ENCODE assay signal across 8 mouse cellular contexts in the genomic region with DNA sequence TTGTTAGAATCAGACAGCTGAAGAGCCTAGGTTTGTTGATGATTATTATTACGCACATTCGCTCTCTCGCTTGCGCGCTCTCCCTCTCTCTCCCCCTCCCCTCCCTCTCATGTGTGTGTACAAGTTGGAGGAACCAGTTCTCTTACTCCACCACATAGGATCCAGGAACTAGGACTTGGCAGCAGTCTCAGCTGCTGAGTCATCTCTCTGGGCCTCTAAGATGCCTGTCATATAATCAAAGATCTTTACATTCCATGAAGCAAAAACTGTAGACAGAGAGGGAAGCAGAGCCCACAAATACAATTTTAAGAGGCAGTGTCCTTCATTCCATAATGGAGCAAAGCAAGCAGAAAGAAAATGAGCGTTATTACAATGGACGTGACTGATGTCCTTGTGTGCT. TPM values are rescaled to one million over a fixed set of nuclear protein-coding genes. Genes with fewer than 3 reads are reported as not detected.
DNase-seq lines count a peak whose midpoint lies in the region; ATAC-seq lines count a peak whose summit lies in the region.

No protein-coding gene starts in this region.

- ATAC-seq in intestine, embryonic 16.5 days = peak; percentile 68
- peak; percentile 67 for ATAC-seq in lung, embryonic 16.5 days (ENCODE audit: low read depth)
- ATAC-seq in CD4-positive, CD25-positive, alpha-beta regulatory T cell, adult 4 months = no peak

- no peaks in the 10 kb centered on the region for H3K27me3 ChIP-seq in intestine, embryonic 16.5 days (replicated peaks; ENCODE audit: control insufficient read depth, insufficient read depth, low read length)
- H3K27me3 ChIP-seq in lung, embryonic 16.5 days (ENCODE audit: control insufficient read depth, insufficient read depth, low read depth, low read length) = no peaks in the 10 kb centered on the region
- H3K27me3 ChIP-seq in hindbrain, embryonic 10.5 days (ENCODE audit: insufficient read depth, poor library complexity, severe bottlenecking) = no peaks in the 10 kb centered on the region

- H3K4me2 ChIP-seq in intestine, embryonic 16.5 days (ENCODE audit: low read depth, low read length) = no peak overlapping the region
- H3K4me2 ChIP-seq in lung, embryonic 16.5 days (ENCODE audit: low read depth, low read length) = no peak overlapping the region

- peak; percentile 28 to 44 for DNase-seq in cerebellum, adult 18-20 months
- no peak for DNase-seq in cerebellum, adult 11-12 months
- DNase-seq in urinary bladder, postnatal 36 days (ENCODE audit: low spot score in 2 of 2) = peak; percentile 22 to 67
- DNase-seq in urinary bladder, postnatal 4 days (ENCODE audit: low spot score in 2 of 2) = no peak
- no peak for DNase-seq in hindbrain, embryonic 10.5 days (ENCODE audit: low spot score)

- H3K36me3 ChIP-seq in intestine, embryonic 16.5 days (ENCODE audit: control insufficient read depth, insufficient read depth, low read length) = 0 out of 2 replicates have a peak, but pooled peaks cover 6% of the 10 kb centered on the region
- peaks cover 7% of the 10 kb centered on the region for H3K36me3 ChIP-seq in lung, embryonic 16.5 days (ENCODE audit: control insufficient read depth, insufficient read depth, low read length)
- H3K36me3 ChIP-seq in hindbrain, embryonic 10.5 days = peaks cover 32% of the 10 kb centered on the region

- H3K9me3 ChIP-seq in intestine, embryonic 16.5 days (ENCODE audit: control insufficient read depth, low read length) = no peaks in the 10 kb centered on the region
- no peaks in the 10 kb centered on the region for H3K9me3 ChIP-seq in lung, embryonic 16.5 days (ENCODE audit: control insufficient read depth, low read length)
- H3K9me3 ChIP-seq in hindbrain, embryonic 10.5 days = no peaks in the 10 kb centered on the region

- H3K9ac ChIP-seq in intestine, embryonic 16.5 days (ENCODE audit: low read depth, low read length) = no peak overlapping the region
- no peak overlapping the region for H3K9ac ChIP-seq in lung, embryonic 16.5 days (ENCODE audit: low read length)

- WGBS in intestine, embryonic 16.5 days = 57% methylated on average over 7 of the region's 7 CpGs
- WGBS in lung, embryonic 16.5 days = 65% methylated on average over 7 of the region's 7 CpGs
- 96% methylated on average over 7 of the region's 7 CpGs for WGBS in hindbrain, embryonic 10.5 days

- no peak overlapping the region for H3K4me3 ChIP-seq in intestine, embryonic 16.5 days (ENCODE audit: low read length)
- no peak overlapping the region for H3K4me3 ChIP-seq in lung, embryonic 16.5 days (ENCODE audit: low read length)
- no peak overlapping the region for H3K4me3 ChIP-seq in hindbrain, embryonic 10.5 days

- H3K4me1 ChIP-seq in intestine, embryonic 16.5 days (ENCODE audit: control insufficient read depth, insufficient read depth, low read length) = peaks cover 33% of the 10 kb centered on the region
- H3K4me1 ChIP-seq in lung, embryonic 16.5 days (replicated peaks; ENCODE audit: control insufficient read depth, insufficient read depth, low read length) = peaks cover 15% of the 10 kb centered on the region
- H3K4me1 ChIP-seq in hindbrain, embryonic 10.5 days (replicated peaks) = no peaks in the 10 kb centered on the region

- H3K27ac ChIP-seq in intestine, embryonic 16.5 days (ENCODE audit: low read length) = peak overlapping the region; percentile 11
- H3K27ac ChIP-seq in lung, embryonic 16.5 days (ENCODE audit: low read length) = no peak overlapping the region
- no peak overlapping the region for H3K27ac ChIP-seq in hindbrain, embryonic 10.5 days

RNA-seq across cellular contexts. Expression of a gene that starts 26.0 kb away (rescaled TPM):
- polyA plus RNA-seq in intestine, embryonic 16.5 days (2015; fragmentation: Nextera tagmentation; extraction: Ambion mirVana) = 17.6 and 22.0 TPM in 2 replicates
- polyA plus RNA-seq in lung, embryonic 16.5 days (2015; fragmentation: Nextera tagmentation; extraction: Ambion mirVana) = 23.2 and 25.4 TPM in 2 replicates
- 10 to 100 TPM; 15.1 to 18.1 TPM for polyA plus RNA-seq in CD4-positive, CD25-positive, alpha-beta regulatory T cell, adult 4 months (2017; shearing (Covaris generic))
- 22.3 and 22.8 TPM in 2 replicates for polyA plus RNA-seq in hindbrain, embryonic 10.5 days (2016; fragmentation: Nextera tagmentation; extraction: Ambion mirVana)

RNA-seq across cellular contexts. Expression of a gene that starts 47.0 kb away (rescaled TPM):
- 150 and 162 TPM in 2 replicates for polyA plus RNA-seq in intestine, embryonic 16.5 days (2015; fragmentation: Nextera tagmentation; extraction: Ambion mirVana)
- polyA plus RNA-seq in lung, embryonic 16.5 days (2015; fragmentation: Nextera tagmentation; extraction: Ambion mirVana) = 64.5 and 69.2 TPM in 2 replicates
- polyA plus RNA-seq in CD4-positive, CD25-positive, alpha-beta regulatory T cell, adult 4 months (2017; shearing (Covaris generic)) = 10 to 100 TPM; 10.6 to 28.4 TPM
- 67.2 and 70.6 TPM in 2 replicates for polyA plus RNA-seq in hindbrain, embryonic 10.5 days (2016; fragmentation: Nextera tagmentation; extraction: Ambion mirVana)

Comparison
In these comparisons a context has a peak if more than half of its experiments do, and no peak if none do; other contexts are left out.
1. DNase-seq: peak in cerebellum, adult 18-20 months (2 of 2) and urinary bladder, postnatal 36 days (2 of 2); none in cerebellum, adult 11-12 months (single experiment), urinary bladder, postnatal 4 days (0 of 2) and hindbrain, embryonic 10.5 days (single experiment).